12 mouse cellular contexts compared by ENCODE assay signal in genomic region chr10:30838188-30838587, GRCm38 (mm10). TPM values are rescaled to one million over a fixed set of nuclear protein-coding genes. Genes with fewer than 3 reads are reported as not detected.
DNase-seq lines count a peak whose midpoint lies in the region; ATAC-seq and TF ChIP-seq lines count a peak whose summit lies in the region.
"Had no signal": no experiment of that assay in that cellular context is flagged by ENCODE, and none has a peak within 500 bp of the region (broad histone marks: within the 10 kb centered on the region; RNA-seq: fewer than 3 reads in every experiment).

No protein-coding gene starts in this region.

- ATAC-seq in heart, embryonic 12.5 days (ENCODE audit: insufficient number of reproducible peaks, low FRiP score): no peak

- peaks cover 44% of the 10 kb centered on the region for H3K36me3 ChIP-seq in heart, embryonic 12.5 days
- H3K36me3 ChIP-seq: forebrain, embryonic 12.5 days; limb, embryonic 13.5 days had no signal

- peak overlapping the region; percentile 22; the same call in 1 of the 2 replicates for H3K4me3 ChIP-seq in heart, embryonic 12.5 days
- H3K4me3 ChIP-seq in lung, adult 2 months (replicated peaks; ENCODE audit: extremely low read depth, low read depth, low read length): no peak overlapping the region
- H3K4me3 ChIP-seq: forebrain, embryonic 12.5 days; limb, embryonic 13.5 days had no signal

- TF ChIP-seq POLR2A in lung, adult 2 months (IDR thresholded peaks at IDR 0.05; ENCODE audit: borderline replicate concordance, extremely low read depth, low read depth, low read length): no peak

- no peak for TF ChIP-seq CTCF in lung, adult 2 months (IDR thresholded peaks at IDR 0.05; ENCODE audit: insufficient read depth, low read length)

- 13% methylated on average over 1 of the region's 1 CpGs for WGBS in heart, embryonic 12.5 days
- WGBS in lung, adult 2 months: 12% methylated on average over 1 of the region's 1 CpGs

- no peaks in the 10 kb centered on the region for H3K9me3 ChIP-seq in heart, embryonic 12.5 days (replicated peaks)
- H3K9me3 ChIP-seq: forebrain, embryonic 12.5 days; limb, embryonic 13.5 days had no signal

- 0 out of 2 replicates have a peak overlapping the region, but pooled peaks have one; percentile 20 for H3K9ac ChIP-seq in heart, embryonic 12.5 days
- H3K9ac ChIP-seq: forebrain, embryonic 12.5 days; limb, embryonic 13.5 days had no signal

- no peaks in the 10 kb centered on the region for H3K27me3 ChIP-seq in heart, embryonic 12.5 days (replicated peaks)

- peak overlapping the region; percentile 68 for H3K27ac ChIP-seq in heart, embryonic 12.5 days (ENCODE audit: poor library complexity, severe bottlenecking)
- H3K27ac ChIP-seq: forebrain, embryonic 12.5 days; limb, embryonic 13.5 days had no signal

- H3K4me1 ChIP-seq in heart, embryonic 12.5 days (replicated peaks): peaks cover 14% of the 10 kb centered on the region; the same call in 1 of the 2 replicates
- peaks cover 3% of the 10 kb centered on the region; the same call in 1 of the 2 replicates for H3K4me1 ChIP-seq in lung, adult 2 months (ENCODE audit: control insufficient read depth, insufficient read depth, low read length)

- no peak for DNase-seq in heart, postnatal 36 days
- peak; percentile 8 for DNase-seq in lung, postnatal 10 days
- DNase-seq in lung, adult 2 months: no peak
- peak; percentile 56 for DNase-seq in NIH3T3 (ENCODE audit: low read depth)
- DNase-seq in kidney, postnatal 10 days: peak; percentile 38
- no peak for DNase-seq in gastrocnemius, postnatal 36 days
- DNase-seq in urinary bladder, adult 2 months (ENCODE audit: low spot score): no peak
- DNase-seq: cerebellum, adult 9-11 months had no signal

- peak overlapping the region; percentile 54 for H3K4me2 ChIP-seq in heart, embryonic 12.5 days
- H3K4me2 ChIP-seq: forebrain, embryonic 12.5 days; limb, embryonic 13.5 days had no signal

- intact Hi-C loops in heart, postnatal 36 days (cut with DNase I): no loop called here
- intact Hi-C loops in gastrocnemius, postnatal 36 days (cut with DNase I): no loop called here

RNA-seq across cellular contexts. Expression of gene Hey2, which starts 4.4 kb away (rescaled TPM):
- 47.6 and 53.3 TPM in 2 replicates for polyA plus RNA-seq in heart, embryonic 12.5 days (2016; fragmentation: Nextera tagmentation; extraction: Ambion mirVana)
- 1 to 10 TPM; 6.2 to 6.7 TPM for total RNA-seq in heart, postnatal 36 days (2021)
- 7.3 and 8.5 TPM in 2 replicates for polyA plus RNA-seq in lung, adult 2 months (2012; rRNA removed)
- total RNA-seq in gastrocnemius, postnatal 36 days (2021): under 1 TPM; 0.37 to 0.43 TPM
- 2.4 TPM in 2 replicates for polyA plus RNA-seq in urinary bladder, adult 2 months (2012; rRNA removed)
- total RNA-seq: monocyte, adult 5-6 weeks had no signal

RNA-seq across cellular contexts. Expression of gene Ncoa7, which starts 35.1 kb away (rescaled TPM):
- 8.7 and 9.1 TPM in 2 replicates for polyA plus RNA-seq in heart, embryonic 12.5 days (2016; fragmentation: Nextera tagmentation; extraction: Ambion mirVana)
- total RNA-seq in heart, postnatal 36 days (2021): 1 to 10 TPM; 4.1 to 4.2 TPM
- polyA plus RNA-seq in lung, adult 2 months (2012; rRNA removed): 4.0 and 4.6 TPM in 2 replicates
- 1 to 10 TPM; 2.1 to 2.5 TPM for total RNA-seq in gastrocnemius, postnatal 36 days (2021)
- 17.8 and 19.1 TPM in 2 replicates for polyA plus RNA-seq in urinary bladder, adult 2 months (2012; rRNA removed)

Comparison
In these comparisons a context has a peak if more than half of its experiments do, and no peak if none do; other contexts are left out.
1. DNase-seq: peak in lung, postnatal 10 days (single experiment), NIH3T3 (single experiment) and kidney, postnatal 10 days (single experiment); none in heart, postnatal 36 days (0 of 2), lung, adult 2 months (single experiment), gastrocnemius, postnatal 36 days (0 of 2) and urinary bladder, adult 2 months (single experiment).